8 mouse cellular contexts compared by ENCODE assay signal in the genomic region with DNA sequence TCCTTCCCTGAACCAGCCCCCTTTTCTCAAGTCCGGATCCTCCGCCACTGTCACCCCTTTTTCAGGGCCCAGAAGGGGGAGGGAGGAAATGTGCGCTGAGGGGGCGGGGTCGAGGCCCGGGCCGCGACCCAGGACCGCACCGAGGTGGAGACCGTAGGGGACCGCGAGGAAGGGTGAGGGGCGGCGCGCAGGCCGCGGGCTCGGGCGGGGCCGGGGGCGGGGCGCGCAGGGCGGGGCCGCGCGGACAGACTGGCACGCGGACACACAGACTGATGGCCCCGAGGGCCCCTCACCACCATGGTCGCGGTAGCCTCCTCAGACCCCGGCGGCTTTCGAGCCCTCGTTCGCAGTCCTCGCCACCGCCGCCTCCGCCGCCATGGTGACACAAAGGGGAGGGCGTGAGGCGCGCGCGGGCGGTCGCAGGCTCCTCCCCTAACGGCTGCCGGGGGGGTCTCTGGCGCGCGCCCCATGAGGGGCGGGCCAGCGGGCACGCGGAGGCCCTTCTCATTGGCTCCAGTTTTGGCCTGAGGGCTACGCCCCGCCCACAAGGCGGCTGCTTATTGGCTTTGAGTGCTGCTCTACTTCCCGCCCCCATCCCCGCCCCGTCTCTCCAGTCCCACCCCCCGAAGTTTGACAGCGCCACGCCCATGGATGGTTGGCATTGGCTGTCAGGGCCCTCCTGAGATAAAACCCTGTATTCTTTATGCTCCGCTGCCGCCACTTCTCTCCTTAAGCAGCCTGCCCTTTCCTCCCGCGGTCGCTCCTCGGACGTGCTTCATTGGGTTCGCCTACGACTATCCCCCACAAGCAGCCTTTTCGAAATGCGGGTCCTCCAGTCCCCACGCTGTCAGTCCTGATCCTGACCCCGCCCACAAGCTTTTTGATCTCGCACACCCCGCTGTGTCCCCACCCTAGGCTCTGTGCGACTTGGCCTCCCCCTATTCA. TPM values are rescaled to one million over a fixed set of nuclear protein-coding genes. Genes with fewer than 3 reads are reported as not detected.
DNase-seq lines count a peak whose midpoint lies in the region; ATAC-seq lines count a peak whose summit lies in the region.

TSS of gene Arhgap33 (minus strand) at position 428 of the 945 bp plus-strand sequence.

- peak; percentile 96 for DNase-seq in MN1 (ENCODE audit: low spot score)
- peak; percentile 96 for DNase-seq in cerebellum, adult 9-10 months
- peak; percentile 99 for DNase-seq in hindbrain, embryonic 11.5 days (ENCODE audit: low spot score)
- DNase-seq in layer of hippocampus, postnatal 10 days (ENCODE audit: low spot score in 2 of 2) = peak; percentile 96 to 98
- peak; percentile 97 for DNase-seq in lung, postnatal 10 days
- DNase-seq in ovary, postnatal 36 days (ENCODE audit: low spot score) = peak; percentile 95
- DNase-seq in thymus, postnatal 25 days = peak; percentile 97

- WGBS in hindbrain, embryonic 11.5 days = 2% methylated on average over 67 of the region's 84 CpGs

- peak within 1 kb of the TSS; percentile 92 for H3K27ac ChIP-seq in hindbrain, embryonic 11.5 days (ENCODE audit: low read depth, low read length)

- H3K9me3 ChIP-seq in hindbrain, embryonic 11.5 days (ENCODE audit: control insufficient read depth, low read length) = no peaks in the 10 kb centered on the region

- peak; percentile 68 for ATAC-seq in frontal cortex, adult (ENCODE audit: low TSS enrichment)
- peak; percentile 93 for ATAC-seq in hindbrain, embryonic 11.5 days (ENCODE audit: low FRiP score)

- peak within 1 kb of the TSS; percentile 79 for H3K4me3 ChIP-seq in hindbrain, embryonic 11.5 days (ENCODE audit: low read depth, low read length)

- peak within 1 kb of the TSS; percentile 88 for H3K9ac ChIP-seq in hindbrain, embryonic 11.5 days (ENCODE audit: low read depth, low read length)

- no peaks in the 10 kb centered on the region for H3K27me3 ChIP-seq in hindbrain, embryonic 11.5 days (ENCODE audit: control insufficient read depth, insufficient read depth, low read length)

- peaks cover 14% of the 10 kb centered on the region for H3K36me3 ChIP-seq in hindbrain, embryonic 11.5 days (ENCODE audit: control insufficient read depth, insufficient read depth, low read length)

- H3K4me1 ChIP-seq in hindbrain, embryonic 11.5 days (replicated peaks; ENCODE audit: control insufficient read depth, insufficient read depth, low read length) = peaks cover 17% of the 10 kb centered on the region

- H3K4me2 ChIP-seq in hindbrain, embryonic 11.5 days (replicated peaks; ENCODE audit: low read depth, low read length) = peak within 1 kb of the TSS; percentile 79

RNA-seq across cellular contexts. Expression of gene Arhgap33, which starts in this region (rescaled TPM):
- polyA plus RNA-seq in hindbrain, embryonic 11.5 days (2014; fragmentation: Nextera tagmentation; extraction: Ambion mirVana) = 41.4 and 41.9 TPM in 2 replicates
- 100 to 1,000 TPM; 218 to 232 TPM for total RNA-seq in layer of hippocampus, postnatal 10 days (2021)

Comparison
In these comparisons a context has a peak if more than half of its experiments do, and no peak if none do; other contexts are left out.
1. Peak in every context shown above with its lines: DNase-seq, ATAC-seq, H3K4me3 ChIP-seq and H3K27ac ChIP-seq.